Mouse (Mus musculus): Measurements from ENCODE around the gene Pfkl. TPM values are rescaled to one million over a fixed set of nuclear protein-coding genes. Genes with fewer than 3 reads are reported as not detected.

The Pfkl gene
- 90.8 and 99.0 TPM in 2 replicates for polyA plus RNA-seq (2015; fragmentation: Nextera tagmentation; extraction: Ambion mirVana)

- Histone ChIP-seq H3K27me3 (no peaks in the 10 kb centered on the region), H3K9me3 (no peaks in the 10 kb centered on the region), H3K9ac (peak within 1 kb of the TSS; percentile 90), H3K27ac (replicated peaks) (peak within 1 kb of the TSS; percentile 96), H3K4me3 (peak within 1 kb of the TSS; percentile 81), H3K4me1 (replicated peaks) (peaks cover 33% of the 10 kb centered on the region), H3K36me3 (no peaks in the 10 kb centered on the region), H3K4me2 (peak within 1 kb of the TSS; percentile 75)
- WGBS, result 2% methylated on average over 9 of the region's 9 CpGs
- no peak for ATAC-seq (ENCODE audit: low read depth)
These were observed at the start of gene Pfkl for GRCm38 (mm10) chr10:78009945-78010293. Gene Pfkl (minus strand): TSS chr10:78010083.

- no peaks in the 10 kb centered on the region for H3K27me3 ChIP-seq
- no peak overlapping the region for H3K27ac ChIP-seq (replicated peaks)
- no peaks in the 10 kb centered on the region for H3K9me3 ChIP-seq
- no peaks in the 10 kb centered on the region for H3K4me1 ChIP-seq (replicated peaks)
- no peak overlapping the region for H3K9ac ChIP-seq
- no peaks in the 10 kb centered on the region for H3K36me3 ChIP-seq
- no peak for ATAC-seq (ENCODE audit: low read depth)
- no peak overlapping the region for H3K4me3 ChIP-seq
- 91% methylated on average over 8 of the region's 8 CpGs for WGBS
- no peak overlapping the region for H3K4me2 ChIP-seq
These were observed 47.2 kb upstream of the Pfkl start for GRCm38 (mm10) chr10:78057056-78057455.

DNA sequence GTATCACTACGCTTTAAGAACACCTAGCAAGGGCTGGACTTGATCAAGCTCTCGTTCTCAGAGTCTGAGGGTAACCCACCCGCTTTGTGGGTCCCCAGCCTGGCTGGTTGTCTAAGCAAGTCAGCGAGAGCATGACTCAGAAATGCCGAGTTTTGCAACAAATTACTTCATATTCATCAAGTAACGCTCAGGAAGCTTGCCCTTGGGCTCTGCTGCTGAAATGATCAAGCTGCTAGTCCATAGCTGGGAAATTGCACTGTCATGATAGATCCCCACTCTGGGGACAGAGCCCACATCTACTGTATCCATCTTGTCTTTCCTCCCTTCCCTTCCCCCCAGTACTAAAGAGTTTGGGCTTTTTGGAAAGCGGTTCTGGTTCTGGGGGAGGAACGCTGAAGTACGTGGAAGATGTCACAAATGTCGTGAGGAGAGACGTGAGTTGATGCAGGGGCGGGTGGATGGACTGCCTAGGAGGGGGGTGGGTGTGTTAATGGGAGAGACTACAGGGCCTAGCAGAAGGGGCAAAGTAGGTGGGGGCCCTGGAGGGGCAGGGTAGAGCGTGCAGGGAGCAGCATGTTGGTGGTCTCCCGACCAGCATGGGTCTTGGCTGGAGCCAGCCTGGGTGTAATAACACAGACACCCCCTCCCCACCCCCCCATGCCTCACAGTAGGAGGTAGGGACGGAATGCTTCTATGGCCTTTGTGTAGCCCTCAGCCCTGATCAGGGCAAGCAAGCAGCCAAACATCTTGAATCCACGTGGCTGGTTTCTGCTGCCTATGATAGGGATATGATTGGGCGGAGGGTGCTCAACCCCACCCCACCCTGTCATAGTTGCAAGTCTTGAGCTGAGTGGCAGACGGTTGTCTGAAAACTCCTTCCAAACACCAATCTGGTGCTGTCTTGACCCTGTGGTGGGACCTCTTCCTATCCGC is 45.0 kb upstream of the Pfkl start:
- Histone ChIP-seq H3K9ac (no peak overlapping the region), H3K27me3 (no peaks in the 10 kb centered on the region), H3K36me3 (no peaks in the 10 kb centered on the region), H3K4me2 (no peak overlapping the region), H3K27ac (replicated peaks) (no peak overlapping the region), H3K4me3 (no peak overlapping the region), H3K9me3 (no peaks in the 10 kb centered on the region), H3K4me1 (replicated peaks) (no peaks in the 10 kb centered on the region)
- 68% methylated on average over 19 of the region's 19 CpGs for WGBS
- ATAC-seq (ENCODE audit: low read depth), result no peak

- no peak for ATAC-seq (ENCODE audit: low read depth)
- no peak overlapping the region for H3K9ac ChIP-seq
- no peak overlapping the region for H3K4me3 ChIP-seq
- H3K9me3 ChIP-seq, result no peaks in the 10 kb centered on the region
- H3K4me2 ChIP-seq, result no peak overlapping the region
- no peaks in the 10 kb centered on the region for H3K4me1 ChIP-seq (replicated peaks)
- WGBS, result 66% methylated on average over 11 of the region's 11 CpGs
- H3K27ac ChIP-seq (replicated peaks), result no peak overlapping the region
- H3K27me3 ChIP-seq, result no peaks in the 10 kb centered on the region
- no peaks in the 10 kb centered on the region for H3K36me3 ChIP-seq
These were observed 39.7 kb upstream of the Pfkl start for GRCm38 (mm10) chr10:78049519-78050035.

DNA sequence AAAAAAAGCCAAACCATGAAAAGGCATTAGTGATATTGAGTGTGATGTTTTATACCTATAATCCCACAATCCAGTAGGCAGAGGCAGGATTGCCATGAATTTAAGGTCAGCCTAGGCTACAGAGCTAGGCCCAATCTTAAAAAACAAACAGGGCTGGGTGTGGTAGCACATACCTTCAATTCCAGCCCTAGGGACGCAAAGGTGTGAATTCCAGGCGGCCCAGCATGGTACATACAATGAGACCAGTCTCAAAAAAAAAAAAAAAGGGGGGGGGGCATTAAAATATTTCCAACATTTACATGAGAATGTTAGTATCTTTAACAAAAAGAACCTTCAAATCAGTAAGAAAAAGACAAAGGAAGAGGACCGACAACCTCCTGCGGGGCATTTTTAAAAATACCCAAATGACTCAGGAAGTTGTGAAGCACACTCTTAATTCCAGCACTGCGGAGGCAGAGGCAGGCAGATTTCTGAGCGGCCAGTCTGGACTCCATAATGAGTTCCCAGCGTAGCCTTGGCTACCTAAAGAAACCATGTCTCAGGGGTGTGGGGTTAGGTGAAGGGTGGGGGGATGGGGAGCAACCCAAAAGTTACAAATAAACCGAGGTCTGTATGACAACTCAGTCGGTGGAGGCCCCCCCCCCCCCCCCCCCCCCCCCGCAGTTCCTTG is 38.3 kb upstream of the Pfkl start:
- no peak overlapping the region for H3K9ac ChIP-seq
- H3K27ac ChIP-seq (replicated peaks), result no peak overlapping the region
- no peaks in the 10 kb centered on the region for H3K27me3 ChIP-seq
- no peak for ATAC-seq (ENCODE audit: low read depth)
- 86% methylated on average over 9 of the region's 10 CpGs for WGBS
- 0 out of 2 replicates have a peak, but pooled peaks cover 3% of the 10 kb centered on the region for H3K4me1 ChIP-seq (replicated peaks)
- H3K36me3 ChIP-seq, result no peaks in the 10 kb centered on the region
- H3K9me3 ChIP-seq, result no peaks in the 10 kb centered on the region
- H3K4me2 ChIP-seq, result no peak overlapping the region
- H3K4me3 ChIP-seq, result no peak overlapping the region

GRCm38 (mm10) chr10:78046388-78046787 is 36.5 kb upstream of the Pfkl start:
- 0 out of 2 replicates have a peak, but pooled peaks cover 5% of the 10 kb centered on the region for H3K4me1 ChIP-seq (replicated peaks)
- no peak overlapping the region for H3K4me2 ChIP-seq
- no peak overlapping the region for H3K27ac ChIP-seq (replicated peaks)
- 0 out of 2 replicates have a peak, but pooled peaks cover 8% of the 10 kb centered on the region for H3K27me3 ChIP-seq
- H3K9me3 ChIP-seq, result no peaks in the 10 kb centered on the region
- H3K36me3 ChIP-seq, result no peaks in the 10 kb centered on the region
- H3K4me3 ChIP-seq, result no peak overlapping the region
- WGBS, result 86% methylated on average over 4 of the region's 4 CpGs
- no peak overlapping the region for H3K9ac ChIP-seq
- ATAC-seq (ENCODE audit: low read depth), result no peak

DNA sequence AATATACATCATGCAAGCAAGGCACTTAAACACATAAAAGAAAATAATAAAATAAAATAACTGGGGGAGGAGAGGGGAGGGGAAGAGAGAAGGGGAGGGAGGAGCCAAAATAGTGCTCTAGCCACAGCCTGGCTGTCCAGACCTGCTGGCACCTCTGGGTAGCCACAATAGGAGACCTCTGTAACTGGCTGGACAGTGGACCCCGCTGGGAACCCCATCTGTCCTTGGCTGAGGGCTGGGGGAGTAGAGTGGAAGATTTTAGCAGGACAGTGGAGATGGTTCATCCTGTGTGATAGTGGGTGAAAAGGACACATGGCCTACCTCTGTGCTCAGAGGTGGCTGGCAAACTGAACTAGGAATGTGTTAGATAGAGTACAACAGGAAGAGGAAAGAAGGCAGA is 34.6 kb upstream of the Pfkl start:
- 53% methylated on average over 1 of the region's 1 CpGs for WGBS

GRCm38 (mm10) chr10:78043406-78043836 is 33.5 kb upstream of the Pfkl start, which contains the start of gene Aire:
Gene Aire (minus strand): TSS chr10:78043610.
- H3K9me3 ChIP-seq, result no peaks in the 10 kb centered on the region
- H3K4me2 ChIP-seq, result peak within 1 kb of the TSS; percentile 51
- peak within 1 kb of the TSS; percentile 17; the same call in 1 of the 2 replicates for H3K9ac ChIP-seq
- H3K27me3 ChIP-seq, result 0 out of 2 replicates have a peak, but pooled peaks cover 8% of the 10 kb centered on the region
- 0 out of 2 replicates have a peak, but pooled peaks cover 5% of the 10 kb centered on the region for H3K4me1 ChIP-seq (replicated peaks)
- WGBS, result 2% methylated on average over 27 of the region's 27 CpGs
- peak within 1 kb of the TSS; percentile 27 for H3K4me3 ChIP-seq
- no peaks in the 10 kb centered on the region for H3K36me3 ChIP-seq
- no peak within 1 kb of the TSS for H3K27ac ChIP-seq (replicated peaks)
- ATAC-seq (ENCODE audit: low read depth), result peak; percentile 81

More for the DNA sequence above, 34.6 kb upstream of the Pfkl start:
- Histone ChIP-seq H3K4me2 (no peak overlapping the region), H3K36me3 (no peaks in the 10 kb centered on the region), H3K4me3 (no peak overlapping the region), H3K4me1 (replicated peaks) (0 out of 2 replicates have a peak, but pooled peaks cover 5% of the 10 kb centered on the region), H3K27me3 (0 out of 2 replicates have a peak, but pooled peaks cover 8% of the 10 kb centered on the region), H3K9me3 (no peaks in the 10 kb centered on the region), H3K27ac (replicated peaks) (no peak overlapping the region), H3K9ac (no peak overlapping the region)
- no peak for ATAC-seq (ENCODE audit: low read depth)

- peak; percentile 34; the same call in 1 of the 2 replicates for ATAC-seq (ENCODE audit: low read depth)
- H3K27me3 ChIP-seq, result 0 out of 2 replicates have a peak, but pooled peaks cover 8% of the 10 kb centered on the region
- H3K9me3 ChIP-seq, result no peaks in the 10 kb centered on the region
- WGBS, result 63% methylated on average over 14 of the region's 14 CpGs
- H3K9ac ChIP-seq, result peak overlapping the region; percentile 17; the same call in 1 of the 2 replicates
- H3K4me3 ChIP-seq, result peak overlapping the region; percentile 27
- no peaks in the 10 kb centered on the region for H3K36me3 ChIP-seq
- no peak overlapping the region for H3K27ac ChIP-seq (replicated peaks)
- 0 out of 2 replicates have a peak, but pooled peaks cover 5% of the 10 kb centered on the region for H3K4me1 ChIP-seq (replicated peaks)
- peak overlapping the region; percentile 51 for H3K4me2 ChIP-seq
These were observed 33.0 kb upstream of the Pfkl start for GRCm38 (mm10) chr10:78042697-78043405.

GRCm38 (mm10) chr10:78042096-78042495 is 32.2 kb upstream of the Pfkl start:
- Histone ChIP-seq H3K4me2 (no peak overlapping the region), H3K36me3 (no peaks in the 10 kb centered on the region), H3K4me3 (no peak overlapping the region), H3K4me1 (replicated peaks) (0 out of 2 replicates have a peak, but pooled peaks cover 5% of the 10 kb centered on the region), H3K27ac (replicated peaks) (no peak overlapping the region), H3K27me3 (0 out of 2 replicates have a peak, but pooled peaks cover 8% of the 10 kb centered on the region), H3K9me3 (no peaks in the 10 kb centered on the region), H3K9ac (no peak overlapping the region)
- ATAC-seq (ENCODE audit: low read depth), result no peak
- 76% methylated on average over 7 of the region's 7 CpGs for WGBS

GRCm38 (mm10) chr10:78041647-78042046 is 31.8 kb upstream of the Pfkl start, which contains the start of gene Dnmt3l:
Gene Dnmt3l (plus strand): TSS chr10:78041947.
- Histone ChIP-seq H3K36me3 (no peaks in the 10 kb centered on the region), H3K9me3 (no peaks in the 10 kb centered on the region), H3K4me2 (no peak within 1 kb of the TSS), H3K4me3 (no peak within 1 kb of the TSS), H3K4me1 (replicated peaks) (0 out of 2 replicates have a peak, but pooled peaks cover 5% of the 10 kb centered on the region), H3K9ac (no peak within 1 kb of the TSS), H3K27ac (replicated peaks) (no peak within 1 kb of the TSS), H3K27me3 (0 out of 2 replicates have a peak, but pooled peaks cover 8% of the 10 kb centered on the region)
- ATAC-seq (ENCODE audit: low read depth), result no peak
- 92% methylated on average over 5 of the region's 5 CpGs for WGBS
